Mouse (Mus musculus): Measurements from ENCODE around the gene Zfp553. TPM values are rescaled to one million over a fixed set of nuclear protein-coding genes. Genes with fewer than 3 reads are reported as not detected.

Gene Zfp553
- total and polyA plus RNA-seq, 3 experiments: 9.8 to 17.4 (median 15.0) TPM

DNA sequence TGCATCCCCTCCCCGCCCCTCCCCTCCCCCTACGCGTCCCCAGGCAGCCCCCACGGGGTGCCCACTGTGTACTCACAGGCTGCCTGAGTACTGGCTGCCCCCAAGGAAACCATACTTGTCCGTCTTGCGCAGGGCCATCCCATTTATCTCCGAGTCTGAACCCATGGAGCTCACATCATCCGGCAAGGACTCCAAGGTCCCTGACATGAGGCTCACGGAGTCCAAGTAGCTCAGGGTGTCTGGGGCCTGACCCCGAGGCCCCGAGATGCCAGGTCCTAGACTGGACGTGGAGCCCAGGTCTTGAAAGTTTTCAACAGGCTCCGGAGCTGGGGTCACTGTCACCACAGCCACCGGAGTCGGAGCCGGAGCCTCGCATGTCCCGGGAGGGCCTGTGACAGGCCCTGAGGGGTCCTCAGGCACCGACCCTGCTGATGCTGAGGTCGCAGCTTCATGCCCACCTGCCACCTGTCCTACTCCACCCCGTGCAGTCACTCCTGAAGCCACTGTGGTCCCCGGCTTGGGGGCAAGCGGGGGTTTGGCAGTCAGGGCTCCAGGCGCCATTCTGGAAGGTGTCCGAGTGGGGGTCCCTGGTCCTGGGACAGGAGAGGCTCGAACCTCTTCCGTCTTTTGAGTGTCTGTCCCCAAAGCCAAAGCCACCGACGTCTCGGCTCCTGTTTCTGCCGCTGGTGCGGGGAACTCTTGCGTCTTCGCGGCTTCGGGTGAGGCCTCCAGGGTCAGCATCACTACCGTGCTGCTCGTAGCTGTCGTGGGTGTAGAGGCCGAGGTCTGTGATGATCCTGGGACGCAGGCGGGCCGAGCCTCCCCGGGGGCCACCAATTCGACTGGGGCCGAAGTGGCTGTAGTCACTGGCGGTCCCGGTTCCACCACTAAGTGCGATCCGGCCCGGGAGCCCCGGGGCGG, 25.2 kb upstream of the Zfp553 start:
- H3K27me3 ChIP-seq (replicated peaks): no peaks in the 10 kb centered on the region
- H3K4me1 ChIP-seq (ENCODE audit: control insufficient read depth in 1 of 2, insufficient read depth in 2 of 2): peaks cover 8 to 32% of the 10 kb centered on the region in 2 experiments
- H3K4me3 ChIP-seq (replicated peaks in 1 of 3; ENCODE audit: low read depth in 2 of 3, low read length in 2 of 3, poor library complexity in 1 of 3): peak overlapping the region; percentile 68 to 90 (median 79)
- H3K27ac ChIP-seq (ENCODE audit: insufficient read depth, low read depth): peak overlapping the region; percentile 31
- peak overlapping the region; percentile 91 for H3K4me2 ChIP-seq (ENCODE audit: insufficient read depth, low read depth, poor library complexity, severe bottlenecking)
- in situ Hi-C loops (cut with MboI; ENCODE audit: low pct_ligation_motif_present, low pct_unique_long_range_greater_than_20kb, low sequenced_read_pairs) (no loop called here), dilution Hi-C loops (cut with MboI; ENCODE audit: extremely low pct_ligation_motif_present, extremely low pct_unique_long_range_greater_than_20kb, low sequenced_read_pairs) (no loop called here)
- no peak for DNase-seq (ENCODE audit: extremely low read depth)
- H3K9ac ChIP-seq (ENCODE audit: insufficient read depth, low read depth): peak overlapping the region; percentile 85
- peaks cover 14 to 26% of the 10 kb centered on the region in 2 experiments for H3K36me3 ChIP-seq (replicated peaks in 1 of 2; ENCODE audit: control insufficient read depth in 1 of 2, insufficient read depth in 1 of 2, low read length in 1 of 2)
- TF ChIP-seq ELF1 (IDR thresholded peaks at IDR 0.05; ENCODE audit: low read depth, low read length) (no peak), MXI1 (IDR thresholded peaks at IDR 0.05; ENCODE audit: low read depth, low read length) (peak; percentile 35; the same call in 1 of the 2 replicates), UBTF (IDR thresholded peaks at IDR 0.05; ENCODE audit: low read depth, low read length) (0 out of 2 replicates have a peak, but pooled peaks have one; percentile 17)
- H3K79me2 ChIP-seq (replicated peaks; ENCODE audit: control insufficient read depth, extremely low read depth, insufficient read depth, poor library complexity, severe bottlenecking): peaks cover 35% of the 10 kb centered on the region
- no peaks in the 10 kb centered on the region for H3K9me3 ChIP-seq (replicated peaks; ENCODE audit: low read length)

GRCm38 (mm10) chr7:127208295-127208552, 24.6 kb upstream of the Zfp553 start, which contains the start of gene Tbc1d10b:
TSS of gene Tbc1d10b (minus strand) at chr7:127208468.
- TF ChIP-seq GABPA (IDR thresholded peaks at IDR 0.05; ENCODE audit: insufficient replicate concordance, low read depth, low read length): no peak
- dilution Hi-C loops (cut with MboI; ENCODE audit: extremely low pct_ligation_motif_present, extremely low pct_unique_long_range_greater_than_20kb, low sequenced_read_pairs) (no loop called here), in situ Hi-C loops (cut with MboI; ENCODE audit: low pct_ligation_motif_present, low pct_unique_long_range_greater_than_20kb, low sequenced_read_pairs) (no loop called here)
- peak within 1 kb of the TSS; percentile 68 to 90 (median 79) for H3K4me3 ChIP-seq (replicated peaks in 1 of 3; ENCODE audit: low read depth in 2 of 3, low read length in 2 of 3, poor library complexity in 1 of 3)
- H3K36me3 ChIP-seq (replicated peaks in 1 of 2; ENCODE audit: control insufficient read depth in 1 of 2, insufficient read depth in 1 of 2, low read length in 1 of 2): peaks cover 9 to 26% of the 10 kb centered on the region in 2 experiments
- H3K9me3 ChIP-seq (replicated peaks; ENCODE audit: low read length): no peaks in the 10 kb centered on the region
- H3K79me2 ChIP-seq (replicated peaks; ENCODE audit: control insufficient read depth, extremely low read depth, insufficient read depth, poor library complexity, severe bottlenecking): peaks cover 35% of the 10 kb centered on the region
- DNase-seq (ENCODE audit: extremely low read depth): no peak
- peaks cover 8 to 36% of the 10 kb centered on the region in 2 experiments for H3K4me1 ChIP-seq (ENCODE audit: control insufficient read depth in 1 of 2, insufficient read depth in 2 of 2)
- H3K9ac ChIP-seq (ENCODE audit: insufficient read depth, low read depth): peak within 1 kb of the TSS; percentile 85
- peak within 1 kb of the TSS; percentile 91 for H3K4me2 ChIP-seq (ENCODE audit: insufficient read depth, low read depth, poor library complexity, severe bottlenecking)
- peak within 1 kb of the TSS; percentile 51 for H3K27ac ChIP-seq (ENCODE audit: insufficient read depth, low read depth)
- no peaks in the 10 kb centered on the region for H3K27me3 ChIP-seq (replicated peaks)

DNA sequence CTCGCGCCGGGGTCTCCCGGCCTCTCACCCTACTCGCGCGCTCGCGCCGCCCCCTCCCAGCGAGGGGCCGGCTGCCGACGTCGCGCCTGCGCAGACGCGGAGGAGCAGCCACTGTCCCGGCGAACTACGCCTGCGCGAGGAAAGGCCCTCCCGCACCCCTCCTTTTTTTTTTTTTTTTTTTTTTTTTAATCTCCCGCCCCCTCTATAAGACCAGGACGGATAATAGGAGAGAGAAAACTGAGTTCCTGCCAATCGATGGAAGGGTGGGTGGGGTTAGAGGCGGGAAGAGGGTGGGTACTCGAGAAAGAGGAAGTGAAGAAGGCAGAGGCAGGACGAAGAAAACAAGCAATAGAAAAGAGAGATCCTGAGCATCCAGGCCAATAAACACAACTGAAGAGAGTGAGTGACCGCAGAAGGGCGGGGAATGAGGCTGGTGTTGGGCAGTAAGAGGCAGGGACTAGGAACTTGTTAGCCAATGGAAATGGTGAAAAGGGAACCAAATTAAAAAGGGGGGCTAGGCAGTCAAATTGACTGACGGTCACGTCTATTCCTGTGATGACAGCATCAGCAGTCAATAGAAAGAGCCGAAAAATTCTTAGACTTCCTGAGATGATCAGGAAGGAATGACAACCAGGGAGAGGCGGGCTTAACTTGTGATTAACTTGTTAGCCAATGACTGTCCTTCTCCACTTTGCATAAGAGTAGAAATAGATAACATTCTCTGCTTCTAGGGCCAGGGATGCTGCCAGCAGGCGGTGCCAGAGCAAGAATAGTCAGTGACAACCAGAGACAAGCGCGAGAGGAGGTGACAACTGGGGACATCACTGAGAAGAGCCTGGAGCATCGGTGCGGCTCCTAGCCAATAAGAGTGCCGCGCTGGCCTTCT, 24.1 kb upstream of the Zfp553 start, which contains the start of gene Mylpf:
Gene Mylpf, plus strand, starts transcription at position 338 of the 886 bp plus-strand sequence.
- dilution Hi-C loops (cut with MboI; ENCODE audit: extremely low pct_ligation_motif_present, extremely low pct_unique_long_range_greater_than_20kb, low sequenced_read_pairs) (no loop called here), in situ Hi-C loops (cut with MboI; ENCODE audit: low pct_ligation_motif_present, low pct_unique_long_range_greater_than_20kb, low sequenced_read_pairs) (no loop called here)
- H3K4me3 ChIP-seq (replicated peaks in 1 of 3; ENCODE audit: low read depth in 2 of 3, low read length in 2 of 3, poor library complexity in 1 of 3): peak within 1 kb of the TSS; percentile 68 to 90 (median 79)
- H3K4me2 ChIP-seq (ENCODE audit: insufficient read depth, low read depth, poor library complexity, severe bottlenecking): peak within 1 kb of the TSS; percentile 91
- peaks cover 8 to 40% of the 10 kb centered on the region in 2 experiments for H3K4me1 ChIP-seq (ENCODE audit: control insufficient read depth in 1 of 2, insufficient read depth in 2 of 2)
- peak within 1 kb of the TSS; percentile 51 for H3K27ac ChIP-seq (ENCODE audit: insufficient read depth, low read depth)
- H3K9ac ChIP-seq (ENCODE audit: insufficient read depth, low read depth): peak within 1 kb of the TSS; percentile 85
- H3K36me3 ChIP-seq (replicated peaks in 1 of 2; ENCODE audit: control insufficient read depth in 1 of 2, insufficient read depth in 1 of 2, low read length in 1 of 2): peaks cover 8 to 26% of the 10 kb centered on the region in 2 experiments
- H3K9me3 ChIP-seq (replicated peaks; ENCODE audit: low read length): no peaks in the 10 kb centered on the region
- peak; percentile 100 for DNase-seq (ENCODE audit: extremely low read depth)
- no peaks in the 10 kb centered on the region for H3K27me3 ChIP-seq (replicated peaks)
- peaks cover 35% of the 10 kb centered on the region for H3K79me2 ChIP-seq (replicated peaks; ENCODE audit: control insufficient read depth, extremely low read depth, insufficient read depth, poor library complexity, severe bottlenecking)
- TF ChIP-seq SMC3 (IDR thresholded peaks at IDR 0.05; ENCODE audit: low read depth, low read length): peak; percentile 70
- peak; percentile 21; the same call in 1 of the 2 replicates for TF ChIP-seq JUND (conservative IDR thresholded peaks at IDR 0.05; ENCODE audit: low read depth, low read length)
- TF ChIP-seq MYC (IDR thresholded peaks at IDR 0.05; ENCODE audit: low read depth, low read length): peak; percentile 6; the same call in 1 of the 2 replicates
- peak; percentile 95 for TF ChIP-seq TBP (conservative IDR thresholded peaks at IDR 0.05; ENCODE audit: low read depth, low read length)
- no peak for TF ChIP-seq ZKSCAN1 (IDR thresholded peaks at IDR 0.05; ENCODE audit: borderline replicate concordance, low read depth, low read length)
- no peak; the same call in 1 of the 2 replicates for TF ChIP-seq UBTF (IDR thresholded peaks at IDR 0.05; ENCODE audit: low read depth, low read length)
- peak; percentile 82 for TF ChIP-seq ELF1 (IDR thresholded peaks at IDR 0.05; ENCODE audit: low read depth, low read length)
- TF ChIP-seq USF1 (IDR thresholded peaks at IDR 0.05; ENCODE audit: low read depth, low read length): no peak
- TF ChIP-seq JUN (IDR thresholded peaks at IDR 0.05; ENCODE audit: insufficient read depth, low read depth, low read length): no peak
- peak; percentile 74; the same call in 1 of the 2 replicates for TF ChIP-seq TCF12 (IDR thresholded peaks at IDR 0.05; ENCODE audit: low read depth, low read length)
- TF ChIP-seq HCFC1 (IDR thresholded peaks at IDR 0.05; ENCODE audit: low read depth, low read length): peak; percentile 73
- no peak for TF ChIP-seq MAFK (IDR thresholded peaks at IDR 0.05; ENCODE audit: insufficient replicate concordance, low read length)
- peak; percentile 29; the same call in 1 of the 2 replicates for TF ChIP-seq BHLHE40 (IDR thresholded peaks at IDR 0.05; ENCODE audit: low read depth, low read length)
- TF ChIP-seq ZC3H11A (IDR thresholded peaks at IDR 0.05; ENCODE audit: low read depth, low read length): no peak
- TF ChIP-seq ZNF384 (IDR thresholded peaks at IDR 0.05; ENCODE audit: low read depth, low read length): peak; percentile 98
- peak; percentile 90 for TF ChIP-seq NRF1 (IDR thresholded peaks at IDR 0.05; ENCODE audit: low read depth, low read length)
- TF ChIP-seq MEF2A (IDR thresholded peaks at IDR 0.05; ENCODE audit: borderline replicate concordance, low read depth, low read length): peak; percentile 66
